Mouse (Mus musculus) brown adipose tissue, adult 24 weeks (tissue): ENCODE measurements around the gene Mapk14. TPM values are rescaled to one million over a fixed set of nuclear protein-coding genes. Genes with fewer than 3 reads are reported as not detected.

Experiments
- H3K27ac ChIP-seq: fragments of 200-500 bp; replicated peaks from 2 replicates; pipeline ENCODE4 v1.5.1; 2012; ENCODE audit warnings: low read depth, mild to moderate bottlenecking, low read length
- H3K4me1 ChIP-seq: fragments of 200-500 bp; 2 replicates; pipeline ENCODE4 v1.6.1; 2012; ENCODE audit warnings: low read length, mixed read lengths; ENCODE audit not compliant: control insufficient read depth, insufficient read depth, insufficient read length
- H3K4me3 ChIP-seq: fragments of 200-500 bp; 2 replicates; pipeline ENCODE4 v1.5.1; 2012; ENCODE audit warnings: low read depth, mild to moderate bottlenecking, low read length, moderate library complexity; ENCODE audit not compliant: insufficient read depth
- polyA plus RNA-seq: library from polyadenylated mRNA; stranded (reverse); fragments of >200 nt; gene quantifications from 2 replicates; pipeline ENCODE4 v1.2.4, GENCODE M21; 2012; ENCODE audit not compliant: missing spikeins, insufficient read depth, insufficient read length

Mapk14 gene
- polyA plus RNA-seq, 1 experiment: 39.5 TPM

DNA sequence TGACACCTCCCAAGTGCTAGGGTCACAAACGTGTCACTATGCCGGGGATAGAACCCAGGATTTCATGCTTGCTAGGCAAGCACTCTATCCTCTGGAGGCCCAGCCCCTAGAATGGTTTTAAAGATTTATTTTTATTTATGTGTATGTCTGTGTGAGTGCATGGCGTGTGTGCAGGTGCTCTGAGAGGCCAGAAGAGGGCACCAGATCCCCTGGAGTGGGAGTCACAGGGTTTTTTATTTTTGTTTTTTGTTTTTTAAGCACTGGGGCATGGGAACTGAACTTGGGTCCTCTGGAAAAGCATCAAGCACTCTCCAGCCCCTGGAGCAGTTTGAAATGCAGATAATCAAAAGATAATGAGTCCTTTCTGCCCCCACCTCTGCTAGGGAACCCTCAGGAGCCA, 85.7 kb downstream of the Mapk14 start:
- no peaks in the 10 kb centered on the region; the same call in 1 of the 2 replicates for H3K4me1 ChIP-seq
- H3K27ac ChIP-seq: 0 out of 2 replicates have a peak overlapping the region, but pooled peaks have one; percentile 31
- H3K4me3 ChIP-seq: no peak overlapping the region

DNA sequence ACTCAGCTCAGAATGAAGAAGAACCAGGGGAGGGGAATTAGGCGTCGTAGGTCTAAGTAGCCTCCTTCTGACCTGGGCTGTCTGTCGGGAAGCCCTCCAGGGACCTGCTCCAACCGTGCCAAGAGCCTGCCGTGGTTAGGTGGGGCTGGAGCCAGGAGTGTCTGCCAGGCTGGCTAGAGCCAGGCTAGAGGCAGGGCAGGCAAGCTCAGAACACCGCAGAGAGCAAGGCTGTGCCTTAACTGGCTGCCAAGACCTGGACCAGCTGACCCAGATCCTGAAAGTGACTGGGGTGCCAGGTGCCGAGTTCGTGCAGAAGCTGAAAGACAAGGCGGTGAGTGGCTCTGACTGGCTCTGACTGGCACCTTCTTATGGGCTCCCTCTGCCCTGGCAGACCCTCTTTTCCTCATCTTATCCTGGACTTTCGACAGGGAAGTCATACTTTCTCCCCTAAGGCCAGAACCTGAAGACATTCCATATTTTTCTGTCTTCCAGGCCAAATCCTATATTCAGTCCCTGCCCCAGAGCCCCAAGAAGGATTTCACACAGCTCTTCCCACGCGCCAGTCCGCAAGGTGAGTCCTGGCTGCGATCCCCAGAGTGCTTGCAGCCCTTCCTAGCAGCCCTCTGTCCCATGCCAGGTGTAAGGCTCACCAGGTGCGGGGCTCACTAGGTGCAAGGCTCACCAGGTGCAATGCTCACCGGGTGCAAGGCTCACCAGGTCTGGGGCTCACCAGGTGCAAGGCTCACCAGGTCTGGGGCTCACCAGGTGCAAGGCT, 86.3 kb downstream of the Mapk14 start:
- no peak overlapping the region for H3K27ac ChIP-seq
- no peaks in the 10 kb centered on the region; the same call in 1 of the 2 replicates for H3K4me1 ChIP-seq
- H3K4me3 ChIP-seq: no peak overlapping the region

DNA sequence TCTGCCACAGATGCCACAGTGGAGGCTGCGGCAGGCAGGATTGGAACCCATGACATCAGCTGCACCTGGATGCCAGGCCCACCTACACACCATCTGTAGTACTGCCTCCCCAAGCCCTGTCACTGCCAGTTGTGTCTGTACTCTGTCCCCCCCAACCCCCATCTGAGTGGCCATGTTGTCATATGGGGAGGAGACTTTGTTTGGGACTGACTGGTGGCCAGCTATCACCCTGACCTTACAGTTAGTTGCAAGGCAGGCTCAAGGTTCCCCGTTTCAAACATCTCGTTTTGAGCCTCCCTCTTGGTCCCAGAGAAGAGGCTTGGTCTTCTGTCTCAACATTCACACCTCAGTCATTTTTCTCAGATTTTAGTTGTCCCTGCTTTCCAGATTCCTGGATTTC, 88.6 kb downstream of the Mapk14 start:
- Histone ChIP-seq H3K4me3 (no peak overlapping the region), H3K27ac (no peak overlapping the region), H3K4me1 (no peaks in the 10 kb centered on the region; the same call in 1 of the 2 replicates)

DNA sequence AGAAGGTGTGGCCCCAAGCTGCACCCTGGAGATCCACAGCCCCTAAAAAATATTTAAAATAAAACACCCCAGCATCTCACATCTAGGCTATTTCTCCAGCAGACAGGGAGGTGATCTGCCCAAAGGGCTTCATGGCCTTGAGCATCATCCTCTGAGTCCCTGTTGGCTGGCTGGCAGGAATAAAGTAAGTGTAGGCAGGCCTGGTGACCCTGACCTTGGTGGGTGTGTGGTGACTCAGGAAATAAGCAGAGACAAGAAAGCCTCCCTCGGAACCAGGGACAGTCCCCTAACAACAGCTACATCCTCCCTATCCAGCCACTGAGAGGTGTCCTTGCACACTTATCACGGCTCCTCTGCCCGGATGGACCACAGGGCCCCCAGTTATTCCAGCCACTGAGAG, 89.7 kb downstream of the Mapk14 start:
- H3K27ac ChIP-seq: no peak overlapping the region
- H3K4me1 ChIP-seq: no peaks in the 10 kb centered on the region; the same call in 1 of the 2 replicates
- no peak overlapping the region for H3K4me3 ChIP-seq

DNA sequence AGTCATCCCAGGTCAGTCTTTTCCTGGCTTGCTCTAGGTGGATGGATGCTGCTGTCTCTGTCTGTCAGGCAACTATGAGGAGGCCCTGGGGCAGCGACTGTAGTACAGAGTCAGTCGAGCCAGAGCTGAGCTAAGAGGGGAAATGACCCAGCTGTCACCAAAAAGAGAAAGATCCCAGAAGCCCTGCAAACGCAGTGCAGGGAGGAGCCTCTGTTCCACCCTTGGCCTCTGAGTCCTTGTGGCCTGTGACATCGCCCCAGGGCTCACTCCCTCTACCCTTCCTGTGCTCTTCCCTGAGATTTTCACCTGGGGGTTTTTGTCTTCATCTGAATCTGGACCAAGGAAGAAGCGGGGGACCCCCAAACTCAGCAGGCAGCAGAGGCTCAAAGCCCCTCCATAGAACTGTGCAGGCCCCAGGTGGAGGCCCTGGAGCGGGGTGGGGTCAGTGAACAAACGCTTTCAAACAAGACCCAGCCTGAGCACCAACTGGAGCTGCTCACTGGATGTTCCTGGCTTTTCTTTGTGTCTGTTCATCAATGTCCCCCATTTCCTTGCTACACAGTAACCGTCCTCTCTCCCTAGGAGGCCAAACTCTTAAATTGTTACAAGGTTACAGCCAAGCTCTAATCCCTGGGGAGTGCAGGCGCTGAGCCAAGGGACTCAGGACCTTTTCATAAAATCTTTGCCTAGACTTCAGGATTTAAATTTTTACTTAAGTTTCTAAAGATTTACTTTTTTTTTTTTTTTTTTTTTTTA, 90.3 kb downstream of the Mapk14 start:
- H3K4me3 ChIP-seq: no peak overlapping the region
- no peak overlapping the region for H3K27ac ChIP-seq
- no peaks in the 10 kb centered on the region; the same call in 1 of the 2 replicates for H3K4me1 ChIP-seq

DNA sequence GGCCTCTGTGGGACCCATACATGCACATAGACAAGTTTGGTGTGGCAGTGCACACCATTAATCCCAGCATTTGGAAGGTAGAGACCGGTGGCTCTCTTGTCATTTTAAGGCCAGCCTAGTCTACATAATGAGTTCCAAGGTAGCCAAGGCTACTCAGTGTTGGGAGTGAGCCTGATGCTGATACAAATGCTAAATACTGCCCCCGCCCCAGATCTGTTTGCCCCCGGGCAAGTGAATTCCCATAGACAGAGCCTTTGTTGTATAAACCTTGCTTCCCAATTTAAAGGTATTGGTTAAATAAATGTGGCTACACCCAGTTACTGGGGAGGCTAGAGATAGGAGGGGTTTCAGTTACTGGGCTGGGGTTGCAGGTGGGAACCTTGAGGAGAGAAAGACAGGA, 93.9 kb downstream of the Mapk14 start:
- Histone ChIP-seq H3K27ac (no peak overlapping the region), H3K4me1 (no peaks in the 10 kb centered on the region; the same call in 1 of the 2 replicates), H3K4me3 (no peak overlapping the region)

DNA sequence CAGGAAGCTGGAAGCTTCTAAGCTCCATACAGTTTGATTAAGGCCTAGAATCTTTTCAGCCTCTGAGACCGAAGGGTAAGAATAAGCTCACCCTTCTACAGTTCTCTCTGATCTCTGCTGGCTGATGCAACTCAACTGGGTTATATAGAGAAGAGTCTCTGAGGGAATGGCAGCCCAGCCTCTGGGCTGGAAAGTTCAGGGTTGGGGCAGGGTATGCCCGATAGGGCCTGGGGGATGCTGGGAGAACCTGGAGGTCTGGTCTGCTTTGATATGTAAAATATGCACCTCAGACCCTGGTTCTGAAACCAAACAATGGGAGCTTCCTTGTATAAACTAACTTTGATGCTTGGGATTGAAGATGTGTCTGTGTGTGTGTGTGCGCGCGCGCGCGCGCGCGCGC, 96.4 kb downstream of the Mapk14 start:
- H3K4me1 ChIP-seq: no peaks in the 10 kb centered on the region
- H3K27ac ChIP-seq: no peak overlapping the region
- H3K4me3 ChIP-seq: no peak overlapping the region

DNA sequence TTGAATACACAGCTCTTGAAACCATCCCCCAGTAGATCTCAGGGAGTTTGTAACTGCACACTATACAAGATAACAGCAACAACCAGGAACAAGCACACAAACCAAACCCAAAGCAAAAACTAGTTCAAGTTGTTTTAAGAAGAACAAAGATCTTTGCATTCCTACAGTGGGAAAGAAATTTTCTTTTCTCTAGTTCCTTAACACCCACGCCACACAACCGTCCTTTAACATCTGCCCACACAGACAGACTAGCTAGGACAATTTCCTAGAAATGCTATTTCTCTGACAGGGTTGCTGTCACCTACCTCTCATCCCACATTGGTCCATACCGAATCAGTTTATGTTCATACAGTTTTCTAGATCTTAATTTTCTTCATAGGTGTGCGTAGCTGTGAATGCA, 105.9 kb downstream of the Mapk14 start:
- no peak overlapping the region for H3K27ac ChIP-seq
- peaks cover 3% of the 10 kb centered on the region; the same call in 1 of the 2 replicates for H3K4me1 ChIP-seq
- H3K4me3 ChIP-seq: no peak overlapping the region

Other genes starting within 250 kb of the Mapk14 start
- 3.9 and 4.1 TPM in 2 replicates for gene Fkbp5, start 173.8 kb upstream of the Mapk14 start, polyA plus RNA-seq
- gene Armc12, start 160.5 kb upstream of the Mapk14 start, polyA plus RNA-seq: not detected in 2 replicates
- not detected in 2 replicates for gene Clpsl2, start 141.9 kb upstream of the Mapk14 start, polyA plus RNA-seq
- gene Clps, start 130.6 kb upstream of the Mapk14 start, polyA plus RNA-seq: not detected in 2 replicates
- gene Lhfpl5, start 115.7 kb upstream of the Mapk14 start, polyA plus RNA-seq: not detected in 2 replicates
- gene Srpk1, start 68.6 kb upstream of the Mapk14 start, polyA plus RNA-seq: 19.0 and 31.0 TPM in 2 replicates
- 0.71 and 1.5 TPM in 2 replicates for gene Slc26a8, start 1.1 kb upstream of the Mapk14 start, polyA plus RNA-seq
- gene AC170998.1, start 34.8 kb downstream of the Mapk14 start, polyA plus RNA-seq: 2.0 and 2.1 TPM in 2 replicates
- 0.75 TPM in 2 replicates for gene Mapk13, start 78.0 kb downstream of the Mapk14 start, polyA plus RNA-seq
- gene Brpf3, start 109.8 kb downstream of the Mapk14 start, polyA plus RNA-seq: 21.0 and 28.9 TPM in 2 replicates
- gene Pnpla1, start 167.1 kb downstream of the Mapk14 start, polyA plus RNA-seq: not detected in 2 replicates
- not detected in 2 replicates for gene 4930539E08Rik, start 224.0 kb downstream of the Mapk14 start, polyA plus RNA-seq